Mouse (Mus musculus): ENCODE results near the gene Snrnp27. TPM values are rescaled to one million over a fixed set of nuclear protein-coding genes. Genes with fewer than 3 reads are reported as not detected.

Gene Snrnp27
- total RNA-seq, 2 experiments from 2014 or later = 57.8 to 62.2 TPM

DNA sequence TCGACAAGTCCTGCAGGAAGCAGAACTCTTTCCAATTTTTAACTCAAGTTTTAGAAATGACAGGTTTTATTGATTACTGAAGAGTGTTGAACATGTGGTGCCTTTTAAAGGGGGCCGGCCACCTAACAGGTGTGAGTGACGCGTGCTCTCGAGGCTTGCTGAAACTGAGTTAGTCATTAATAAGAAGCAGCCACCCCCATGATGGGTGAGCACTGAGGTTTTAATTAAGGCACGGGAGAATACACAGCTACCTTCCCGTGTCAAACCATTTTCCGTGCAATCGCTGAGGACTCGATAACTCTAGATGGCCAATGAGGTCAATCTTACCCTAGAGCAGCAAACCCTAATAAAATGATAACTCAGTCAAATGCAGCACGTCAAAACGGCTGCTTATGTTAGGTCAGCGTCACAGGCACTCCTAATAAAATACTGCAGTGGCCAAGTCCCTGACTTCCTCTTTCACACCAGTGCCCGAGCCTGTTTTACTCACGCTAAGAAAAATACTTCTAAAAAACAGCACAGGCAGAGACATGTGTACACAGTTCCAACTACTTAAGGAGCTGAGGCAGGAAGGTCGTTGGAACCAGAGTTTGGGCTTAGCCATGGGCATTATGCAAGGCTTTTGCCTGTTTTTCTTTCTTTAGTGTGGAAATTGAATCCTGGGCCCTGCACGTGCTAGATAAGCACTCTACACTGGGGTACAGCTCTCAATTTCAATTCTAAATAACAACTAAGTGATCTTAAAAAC lies 18.6 kb downstream of the Snrnp27 start:
- DNase-seq (ENCODE audit: extremely low spot score in 1 of 2, low spot score in 1 of 2) = no peak

DNA sequence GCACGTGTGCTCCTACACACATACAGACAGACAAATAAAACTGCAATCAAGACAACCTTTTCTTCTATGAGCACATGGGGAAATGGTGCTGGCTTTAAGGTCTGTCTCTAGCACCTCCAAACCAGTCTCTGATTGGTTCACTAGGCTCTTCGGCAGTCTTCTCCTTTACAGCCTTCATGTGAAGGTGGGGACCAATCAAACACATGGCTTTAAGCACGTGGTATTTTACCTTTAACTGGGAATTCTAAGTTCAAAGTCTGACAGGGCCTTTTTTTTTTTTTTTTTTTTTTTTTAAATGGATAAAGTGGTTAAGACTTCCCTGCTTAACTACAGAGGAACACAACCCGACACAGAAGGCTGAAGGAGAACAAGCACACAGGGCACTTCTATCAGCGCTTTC lies 19.2 kb downstream of the Snrnp27 start:
- DNase-seq (ENCODE audit: extremely low spot score in 1 of 2, low spot score in 1 of 2) = no peak

DNA sequence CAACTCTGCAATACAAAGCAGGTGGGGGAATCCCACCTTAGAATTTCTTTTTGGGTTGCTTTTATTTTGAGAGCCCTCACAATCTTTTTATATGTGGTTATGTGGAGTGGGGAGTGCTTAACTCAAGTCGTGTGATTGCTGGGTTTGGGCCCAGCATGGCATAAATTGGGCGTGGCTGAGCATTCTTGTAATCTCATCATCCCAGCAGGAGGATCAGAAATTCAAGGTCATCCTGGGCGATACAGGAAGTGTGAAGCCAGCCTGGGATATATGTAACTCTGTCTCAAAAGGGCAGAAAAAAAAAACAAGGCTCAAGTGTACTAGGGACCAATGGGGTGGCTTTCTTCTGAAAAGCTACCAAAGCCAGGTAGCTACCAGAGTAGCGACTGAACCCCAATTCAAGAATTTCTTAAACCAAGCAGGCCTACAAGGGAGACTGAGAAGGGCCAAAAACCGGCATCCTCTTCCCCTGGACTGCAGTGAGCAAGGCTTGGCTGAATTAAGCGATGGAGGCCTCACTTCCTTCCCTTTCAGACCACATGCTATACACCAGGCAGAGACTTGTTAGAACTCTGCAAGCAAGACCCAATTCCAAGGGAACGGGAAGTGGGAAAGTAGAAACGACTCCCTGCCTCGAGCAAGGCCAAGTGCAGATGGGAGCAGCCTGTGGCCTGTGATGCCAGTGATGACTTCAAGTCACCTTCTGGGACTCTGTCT lies 24.0 kb downstream of the Snrnp27 start:
- no peak for DNase-seq (ENCODE audit: extremely low spot score in 1 of 2, low spot score in 1 of 2)

DNA sequence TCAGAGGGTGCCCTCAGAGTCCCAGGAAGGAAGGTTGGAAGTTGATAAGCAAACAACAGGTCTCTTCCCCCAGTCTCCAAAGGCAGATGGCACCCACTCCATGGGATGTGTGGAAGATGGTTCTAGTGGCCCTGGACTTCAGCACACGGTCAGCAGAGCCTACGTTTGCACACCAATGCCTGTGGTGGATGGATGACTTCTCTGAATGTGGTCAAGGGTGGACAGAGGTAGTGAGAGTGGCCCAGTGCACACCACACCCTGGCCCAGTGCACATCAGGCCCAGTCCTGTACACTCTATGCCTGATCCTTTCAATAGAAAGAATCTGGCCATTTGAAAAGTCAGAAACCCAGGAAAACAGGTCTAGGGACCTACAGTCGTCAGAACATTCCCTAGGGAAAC lies 25.8 kb downstream of the Snrnp27 start:
- DNase-seq (ENCODE audit: extremely low spot score in 1 of 2, low spot score in 1 of 2) = no peak

DNA sequence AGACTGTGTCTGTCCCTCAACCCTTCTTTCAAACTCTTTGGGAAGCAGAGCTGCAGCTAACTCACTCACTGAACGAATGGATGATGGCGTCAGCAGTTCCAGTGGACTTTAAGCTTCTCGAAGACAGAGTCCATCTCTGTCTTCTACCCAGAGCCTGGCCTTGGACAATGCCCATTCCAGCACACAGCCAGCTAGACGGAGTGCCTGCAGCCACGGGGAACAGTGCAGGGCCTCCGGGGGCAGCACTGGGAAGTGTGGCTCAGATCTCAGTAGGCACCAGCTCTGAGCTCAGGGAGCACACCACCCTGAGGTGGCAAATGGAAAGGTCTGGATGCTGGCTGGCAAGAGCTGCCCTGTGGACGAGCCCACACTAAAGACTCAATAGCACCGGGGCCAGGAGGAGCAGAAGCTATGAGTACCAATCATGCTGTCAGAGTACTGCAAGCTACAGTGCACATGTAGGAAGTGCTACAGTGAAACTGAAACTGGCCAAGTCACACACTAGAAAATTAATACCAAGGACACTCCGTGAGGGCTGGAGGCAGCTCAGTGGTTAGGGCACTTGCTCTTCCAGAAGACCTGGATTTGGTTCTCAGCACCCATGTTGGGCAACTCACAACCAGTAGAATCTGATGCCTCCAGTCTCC lies 29.9 kb downstream of the Snrnp27 start:
- no peak for DNase-seq (ENCODE audit: extremely low spot score in 1 of 2, low spot score in 1 of 2)

DNA sequence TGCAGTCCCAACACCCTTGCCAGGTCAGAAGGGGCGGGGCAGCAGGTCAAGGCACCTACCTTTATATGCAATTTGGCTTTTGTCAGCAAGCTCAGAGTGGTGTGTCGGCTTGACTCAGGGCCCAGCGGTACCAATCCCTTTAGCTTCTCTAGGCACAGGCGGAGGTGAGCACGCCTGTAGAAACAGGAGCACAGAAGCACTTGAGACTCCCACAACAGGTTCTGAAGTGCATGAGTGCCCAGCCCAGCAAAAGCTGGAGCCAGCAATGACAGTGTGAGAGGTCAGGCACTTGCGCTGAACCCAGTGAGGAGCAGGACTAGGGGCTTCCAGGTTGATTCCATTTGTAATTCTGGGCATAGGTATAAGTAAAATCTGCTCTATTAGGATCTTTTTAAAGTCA lies 31.3 kb downstream of the Snrnp27 start:
- no peak for DNase-seq (ENCODE audit: extremely low spot score in 1 of 2, low spot score in 1 of 2)

DNA sequence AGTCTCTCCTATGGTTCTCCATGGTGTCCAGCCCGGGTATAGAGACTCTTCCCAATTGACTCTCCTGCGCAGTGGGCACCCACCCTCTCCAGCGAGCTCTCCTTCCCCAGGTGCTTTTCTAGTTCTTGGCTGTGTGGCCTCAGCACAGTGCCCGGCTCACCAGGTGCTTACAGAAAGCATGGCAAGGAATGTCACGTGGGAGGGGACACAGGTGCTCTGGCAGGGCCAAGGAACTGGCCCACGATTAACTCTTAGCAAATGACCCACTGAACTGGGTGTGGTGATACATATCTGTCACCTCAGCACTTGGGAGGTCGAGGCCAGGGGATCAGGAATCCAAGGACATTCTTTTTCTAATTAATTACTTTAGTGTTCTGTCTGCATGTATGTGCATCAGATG lies 38.2 kb downstream of the Snrnp27 start:
- DNase-seq (ENCODE audit: extremely low spot score in 1 of 2, low spot score in 1 of 2) = no peak

DNA sequence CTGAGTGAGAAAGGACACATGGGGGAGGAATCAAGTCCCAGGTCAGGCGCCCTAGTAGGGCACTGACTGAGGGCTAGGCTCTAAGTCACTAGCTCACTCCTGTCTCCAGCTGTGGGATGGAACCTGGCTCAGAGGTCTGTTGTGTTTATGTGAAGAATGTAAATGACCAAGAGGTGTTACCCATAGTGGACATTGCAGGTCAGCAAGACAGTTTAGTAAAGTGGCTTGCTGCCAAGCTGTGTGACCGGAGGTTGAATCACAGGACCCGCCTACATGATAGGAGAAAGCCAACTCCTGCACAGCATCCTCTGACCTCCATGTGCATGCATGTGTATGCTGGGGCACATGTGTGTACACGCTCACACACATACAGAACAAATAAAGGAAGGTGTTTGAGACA lies 38.8 kb downstream of the Snrnp27 start:
- no peak for DNase-seq (ENCODE audit: extremely low spot score in 1 of 2, low spot score in 1 of 2)

DNA sequence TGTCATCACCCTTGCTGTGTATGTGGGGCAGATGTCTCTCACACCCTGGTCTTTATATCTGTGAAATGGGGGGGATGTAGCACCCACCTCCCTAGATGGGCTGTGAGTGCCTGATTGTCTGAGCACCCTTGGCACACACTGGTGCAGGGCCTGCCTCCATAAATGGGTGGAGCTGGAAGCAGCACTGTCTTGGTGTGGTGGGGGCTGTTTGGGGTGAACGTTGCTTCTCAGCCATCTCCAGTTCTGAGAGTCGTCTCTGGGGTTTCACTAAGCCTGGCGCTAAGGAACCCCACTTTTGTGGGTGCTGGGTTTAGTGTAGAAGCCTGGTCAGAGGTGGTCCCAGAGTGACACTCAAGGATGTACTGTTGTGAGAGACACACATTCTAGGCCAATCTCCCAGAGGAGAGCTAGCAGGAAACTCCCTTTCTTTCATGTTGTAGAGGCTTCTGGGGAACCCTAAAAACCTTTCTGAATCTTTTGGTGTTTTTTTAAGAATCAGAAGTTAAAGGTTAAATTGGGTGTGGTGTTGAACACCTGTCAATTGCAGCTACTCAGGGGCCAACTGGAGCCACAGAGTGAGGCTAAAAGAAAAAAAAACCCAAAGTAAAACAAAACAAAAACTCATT lies 39.4 kb downstream of the Snrnp27 start:
- DNase-seq (ENCODE audit: extremely low spot score in 1 of 2, low spot score in 1 of 2) = no peak

DNA sequence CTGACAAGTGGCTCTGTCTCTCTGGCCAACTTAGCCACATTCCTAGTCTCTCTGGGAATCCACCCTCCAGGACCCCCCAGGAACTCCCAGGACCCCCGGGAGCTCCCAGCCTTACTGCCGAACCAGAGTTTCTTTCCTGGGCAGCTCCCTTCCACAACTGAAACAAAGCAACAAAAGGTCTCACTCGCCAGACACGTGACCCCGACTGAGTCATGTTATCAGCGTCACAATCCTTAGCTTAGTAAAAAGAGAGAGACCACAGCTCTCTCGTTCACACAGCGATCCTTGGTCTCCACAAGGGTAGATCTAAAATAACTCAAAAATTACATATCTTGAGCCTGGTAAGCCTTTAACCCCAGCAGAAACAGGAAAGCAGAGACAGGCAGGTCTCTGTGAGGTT lies 42.6 kb downstream of the Snrnp27 start:
- DNase-seq (ENCODE audit: extremely low spot score in 1 of 2, low spot score in 1 of 2) = no peak

DNA sequence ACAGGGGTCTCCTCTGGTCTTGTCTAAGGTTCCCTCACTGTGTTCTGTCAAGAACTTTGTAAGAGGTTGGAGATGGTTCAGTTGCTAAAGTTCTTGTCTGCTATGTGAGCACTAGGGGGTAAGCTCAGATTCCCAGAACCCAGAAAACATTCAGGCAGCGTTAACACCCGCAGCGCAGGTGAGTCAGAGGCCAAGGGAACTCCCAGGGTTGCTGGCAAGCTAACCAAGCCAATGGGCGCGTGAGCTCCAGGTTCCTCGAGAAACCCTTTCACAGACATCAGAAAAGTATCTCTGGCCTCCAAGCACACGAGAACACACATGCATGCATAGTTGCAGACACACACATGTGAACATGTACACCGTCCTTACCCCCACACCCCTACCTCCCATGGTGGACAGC lies 43.5 kb downstream of the Snrnp27 start:
- no peak for DNase-seq (ENCODE audit: extremely low spot score in 1 of 2, low spot score in 1 of 2)

DNA sequence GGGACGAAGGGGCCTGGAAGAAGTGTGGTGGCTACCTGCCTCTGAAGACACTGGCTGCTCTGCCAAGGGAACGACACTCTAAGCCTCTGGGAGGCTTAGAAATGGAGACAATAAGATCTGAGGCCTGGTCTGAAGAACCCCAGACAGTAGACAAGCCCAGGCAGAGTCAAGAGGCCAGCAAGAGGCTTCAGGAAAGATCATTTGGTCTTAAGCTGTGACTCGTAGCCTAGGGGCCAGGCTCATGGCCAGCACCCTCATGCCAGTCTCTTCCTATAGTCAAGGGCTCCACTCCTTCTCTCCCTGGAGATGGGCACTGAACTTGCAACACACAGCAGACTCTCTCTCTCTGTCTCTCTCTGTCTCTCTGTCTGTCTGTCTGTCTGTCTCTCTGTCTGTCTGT lies 44.2 kb downstream of the Snrnp27 start:
- DNase-seq (ENCODE audit: extremely low spot score in 1 of 2, low spot score in 1 of 2) = no peak

DNA sequence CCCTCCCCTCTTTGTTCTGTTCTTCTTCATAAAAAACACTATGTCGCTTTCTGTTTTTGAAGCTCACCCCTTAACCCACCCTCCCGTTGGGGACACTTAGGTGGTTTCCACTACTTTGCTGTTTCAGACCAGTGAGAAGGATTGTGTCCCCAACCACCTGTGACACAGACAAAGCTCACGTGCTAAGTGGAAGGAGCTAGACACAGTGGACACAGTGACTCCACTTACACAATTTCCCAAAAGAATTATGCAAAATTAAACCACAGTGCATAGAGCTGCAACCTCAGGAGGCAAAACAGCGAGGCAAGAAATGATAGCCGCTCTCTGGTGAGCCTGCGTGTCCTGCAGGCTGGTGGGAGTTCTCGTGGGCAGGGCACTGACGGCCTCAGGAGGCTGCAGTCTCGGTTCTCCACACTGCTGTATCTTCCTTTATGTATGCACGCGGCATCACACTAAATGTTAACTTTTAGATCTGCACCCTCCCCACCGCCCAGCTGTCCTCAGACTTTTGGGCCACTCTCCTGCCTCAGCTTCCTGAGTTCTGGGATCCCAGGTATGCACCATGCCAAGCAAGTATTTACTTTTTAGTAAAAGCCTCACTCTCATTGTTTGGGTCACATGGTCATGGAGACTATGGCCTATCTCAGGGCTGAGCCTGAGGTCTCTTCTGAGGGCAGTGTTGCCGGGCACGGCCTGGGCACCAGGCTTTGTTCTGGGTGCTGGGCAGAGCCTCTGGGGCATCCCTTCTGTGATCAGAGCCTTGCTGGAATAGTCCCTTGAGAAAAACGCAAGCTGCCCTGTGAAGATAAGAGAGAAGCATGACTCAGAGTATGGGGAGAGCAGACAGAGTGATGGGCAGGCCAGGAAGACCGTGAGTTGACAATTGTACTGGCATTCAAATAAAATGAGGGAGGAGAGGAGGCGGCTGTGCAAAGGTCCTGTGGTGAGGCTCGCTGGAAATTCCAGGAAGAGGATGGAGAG lies 44.9 kb downstream of the Snrnp27 start:
- no peak for DNase-seq (ENCODE audit: extremely low spot score in 1 of 2, low spot score in 1 of 2)

DNA sequence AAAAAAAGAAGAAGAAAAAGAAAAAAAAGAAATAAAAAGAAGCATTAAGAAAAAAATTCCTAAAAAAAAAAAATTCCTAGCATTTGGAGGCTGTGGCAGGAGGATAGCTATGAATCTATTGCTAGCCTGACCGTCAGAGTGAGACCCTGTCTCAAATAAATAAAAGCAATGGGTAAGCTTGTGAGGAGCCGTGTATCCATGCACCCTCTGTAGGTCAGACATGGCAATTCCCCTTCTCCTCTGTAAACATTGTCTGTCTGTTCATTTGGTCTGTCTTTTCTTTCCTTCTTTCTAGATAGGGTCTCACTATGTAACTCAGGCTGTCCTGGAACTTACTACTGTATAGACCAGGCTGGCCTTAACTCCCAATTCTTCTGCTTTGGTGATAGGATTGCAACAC lies 45.9 kb downstream of the Snrnp27 start:
- DNase-seq (ENCODE audit: extremely low spot score in 1 of 2, low spot score in 1 of 2) = no peak

DNA sequence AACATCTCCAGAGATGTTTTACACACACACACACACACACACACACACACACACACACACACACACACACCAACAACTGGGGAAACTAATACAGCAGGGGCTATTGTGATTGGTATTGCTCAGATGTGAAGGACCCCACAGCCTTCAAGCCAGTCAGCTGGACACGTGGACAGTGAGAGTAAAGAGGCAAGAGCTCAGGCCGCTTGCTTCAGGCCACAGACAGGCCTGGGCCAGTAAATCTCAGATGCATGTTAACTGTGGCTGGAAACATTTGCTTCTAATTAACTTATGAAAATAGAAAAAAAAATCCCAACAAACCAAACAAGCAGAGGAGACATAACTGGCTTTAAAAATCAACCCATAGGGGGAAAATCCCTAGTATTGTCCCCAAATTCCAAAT lies 46.5 kb downstream of the Snrnp27 start:
- DNase-seq (ENCODE audit: extremely low spot score in 1 of 2, low spot score in 1 of 2) = no peak

DNA sequence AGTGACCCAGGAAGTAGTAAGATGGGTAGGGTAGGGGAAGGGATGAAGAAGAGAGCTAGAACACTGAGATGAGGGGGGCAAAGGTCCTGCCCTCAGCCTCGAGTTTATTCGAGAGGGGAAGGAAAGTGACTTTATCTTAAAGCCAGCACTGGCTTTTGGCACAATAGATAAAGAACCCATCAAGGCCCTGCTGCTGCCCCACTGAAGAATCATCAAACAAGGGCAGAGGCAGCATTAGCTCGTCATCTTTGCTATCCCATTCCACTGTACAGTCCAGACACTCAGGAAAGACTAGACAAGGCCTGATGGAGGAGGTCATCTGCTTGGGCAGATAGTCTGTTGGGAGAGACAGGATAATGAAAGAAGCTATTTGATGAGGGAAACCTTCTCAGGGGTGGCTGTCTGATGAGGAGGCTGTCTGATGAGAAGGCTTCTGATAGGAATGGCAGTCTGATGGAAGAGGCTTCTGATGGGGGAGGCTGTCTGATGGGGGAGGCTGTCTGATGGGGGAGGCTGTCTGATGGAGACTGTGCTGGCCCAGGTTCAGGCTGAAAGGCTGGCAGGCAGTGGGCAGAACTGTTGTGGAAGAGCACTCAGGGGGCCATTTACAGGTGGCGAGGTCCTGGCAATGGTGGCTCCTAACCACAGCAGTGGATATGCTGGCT lies 47.0 kb downstream of the Snrnp27 start:
- DNase-seq (ENCODE audit: extremely low spot score in 1 of 2, low spot score in 1 of 2) = no peak

DNA sequence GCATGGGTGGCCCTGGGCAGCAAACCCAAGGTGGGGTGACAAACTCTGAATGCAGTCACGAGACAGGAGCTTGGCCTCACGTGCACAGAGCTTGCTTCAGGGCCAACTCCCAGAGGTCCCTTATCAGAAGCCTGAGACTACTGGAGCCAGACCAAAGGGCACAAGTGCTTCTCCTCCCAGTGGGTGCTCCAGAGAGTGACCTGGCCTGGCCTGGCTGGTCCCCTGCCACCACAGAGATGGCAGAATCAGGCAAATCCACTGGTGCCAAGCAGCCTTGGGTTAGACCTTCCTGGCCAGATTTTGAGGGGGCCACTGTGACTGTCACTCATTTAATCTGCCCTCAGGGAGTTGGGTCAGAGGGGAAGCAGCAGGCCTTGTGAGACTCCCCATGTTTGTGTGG lies 47.8 kb downstream of the Snrnp27 start:
- no peak for DNase-seq (ENCODE audit: extremely low spot score in 1 of 2, low spot score in 1 of 2)

DNA sequence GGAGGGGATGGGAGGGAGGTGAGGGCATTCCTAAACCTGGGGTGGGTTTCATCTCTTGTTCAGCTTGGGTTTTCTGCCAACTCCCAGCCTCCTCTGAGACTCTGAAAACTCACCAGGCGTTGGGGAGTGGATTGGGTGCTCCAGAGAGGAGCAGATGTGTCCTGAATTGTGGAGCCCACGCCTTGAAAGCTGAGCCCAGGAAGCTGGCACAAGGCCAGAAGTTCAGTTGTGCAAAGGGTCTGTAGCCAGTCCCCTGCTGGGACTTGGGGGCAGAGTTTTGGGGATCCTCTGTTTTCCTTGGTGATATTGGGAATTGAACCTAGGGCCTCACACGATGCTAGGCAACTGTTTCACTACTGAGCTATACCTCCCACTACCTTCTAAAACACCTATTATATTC lies 54.2 kb downstream of the Snrnp27 start:
- no peak for DNase-seq (ENCODE audit: extremely low spot score in 1 of 2, low spot score in 1 of 2)

DNA sequence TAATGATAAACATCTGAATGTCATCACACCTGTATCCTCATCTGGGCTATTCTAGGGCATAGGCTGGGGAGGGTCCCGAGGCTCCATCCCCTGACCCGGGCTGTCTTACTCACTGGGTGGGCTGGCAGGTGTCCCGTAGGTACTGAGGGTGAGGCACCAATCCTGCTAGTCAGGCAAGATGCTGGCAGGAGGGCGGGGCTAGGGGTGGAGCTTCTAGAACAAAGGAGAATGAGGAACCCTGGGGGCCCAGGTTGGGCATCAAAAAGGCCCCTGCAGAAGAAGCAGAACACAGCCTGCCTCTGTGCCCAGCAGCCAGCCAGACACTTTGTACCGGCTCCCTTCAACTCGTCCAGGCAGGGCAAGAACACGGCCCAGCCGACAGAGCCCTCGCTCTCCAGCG lies 56.4 kb downstream of the Snrnp27 start, which contains the start of gene Asprv1:
Gene Asprv1, plus strand, starts transcription at position 219 of the 400 bp plus-strand sequence.
- DNase-seq (ENCODE audit: extremely low spot score in 1 of 2, low spot score in 1 of 2) = no peak
